8 mouse cellular contexts compared by ENCODE assay signal in the genomic region with DNA sequence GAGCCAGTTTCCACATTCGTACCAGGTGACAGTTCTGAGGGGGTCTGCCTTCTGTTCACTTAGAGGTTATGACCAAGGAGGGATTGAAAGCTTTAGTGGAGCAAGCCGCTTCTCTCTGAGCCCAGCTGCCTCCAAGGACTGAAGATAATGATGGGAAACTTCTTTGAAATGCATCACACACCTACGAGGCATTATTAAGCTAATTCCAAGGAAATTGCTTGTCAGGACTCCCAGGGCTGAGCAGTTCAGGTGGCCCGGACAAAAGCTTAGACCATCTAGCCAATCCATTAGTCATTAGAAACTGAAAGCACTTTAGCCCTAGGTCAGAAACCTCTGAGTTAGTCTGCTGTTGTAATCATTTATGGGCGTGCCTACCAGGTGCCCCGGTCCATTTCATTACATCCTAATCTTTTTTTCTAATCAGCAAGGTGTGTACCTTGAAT. TPM values are rescaled to one million over a fixed set of nuclear protein-coding genes. Genes with fewer than 3 reads are reported as not detected.
DNase-seq lines count a peak whose midpoint lies in the region; ATAC-seq and TF ChIP-seq lines count a peak whose summit lies in the region.

No protein-coding gene starts in this region.

- no peak for DNase-seq in gastrocnemius, adult 2 months
- no peak for DNase-seq in gastrocnemius, postnatal 4 days (ENCODE audit: low spot score in 2 of 2)
- peak; percentile 56 for DNase-seq in embryo, embryonic 11 days
- no peak for DNase-seq in liver, postnatal 0 days
- DNase-seq in cerebellum, adult 8-10 months = no peak
- no peak for DNase-seq in cerebellum, postnatal 4 days (ENCODE audit: low spot score in 2 of 2)
- DNase-seq in ovary, postnatal 10 days (ENCODE audit: low spot score) = no peak

- H3K27ac ChIP-seq in gastrocnemius, adult 2 months = peak overlapping the region; percentile 97
- peak overlapping the region; percentile 82 for H3K27ac ChIP-seq in hindbrain, embryonic 15.5 days (replicated peaks)
- H3K27ac ChIP-seq in liver, postnatal 0 days (ENCODE audit: low read depth) = peak overlapping the region; percentile 84

- 11% methylated on average over 6 of the region's 6 CpGs for WGBS in hindbrain, embryonic 15.5 days
- 26% methylated on average over 6 of the region's 6 CpGs for WGBS in liver, postnatal 0 days (ENCODE audit: insufficient replicate concordance)

- no peak for TF ChIP-seq EP300 in liver, postnatal 0 days (IDR thresholded peaks at IDR 0.05; ENCODE audit: low read depth)

- peak overlapping the region; percentile 81 for H3K4me3 ChIP-seq in gastrocnemius, adult 2 months
- 0 out of 2 replicates have a peak overlapping the region, but pooled peaks have one; percentile 5 for H3K4me3 ChIP-seq in hindbrain, embryonic 15.5 days
- 0 out of 2 replicates have a peak overlapping the region, but pooled peaks have one; percentile 8 for H3K4me3 ChIP-seq in liver, postnatal 0 days (ENCODE audit: low read depth, low read length)

- TF ChIP-seq CTCF in gastrocnemius, adult 2 months (IDR thresholded peaks at IDR 0.05) = no peak
- TF ChIP-seq CTCF in liver, postnatal 0 days (IDR thresholded peaks at IDR 0.05; ENCODE audit: low read depth) = no peak

- H3K4me2 ChIP-seq in hindbrain, embryonic 15.5 days = peak overlapping the region; percentile 82
- H3K4me2 ChIP-seq in liver, postnatal 0 days (ENCODE audit: low read depth, low read length) = peak overlapping the region; percentile 52

- 0 out of 2 replicates have a peak overlapping the region, but pooled peaks have one; percentile 13 for H3K9ac ChIP-seq in hindbrain, embryonic 15.5 days
- peak overlapping the region; percentile 32; the same call in 1 of the 2 replicates for H3K9ac ChIP-seq in liver, postnatal 0 days (replicated peaks)

- peaks cover 48% of the 10 kb centered on the region for H3K4me1 ChIP-seq in hindbrain, embryonic 15.5 days (replicated peaks)
- H3K4me1 ChIP-seq in liver, postnatal 0 days (ENCODE audit: insufficient read depth) = peaks cover 35% of the 10 kb centered on the region

- no peaks in the 10 kb centered on the region for H3K9me3 ChIP-seq in hindbrain, embryonic 15.5 days
- no peaks in the 10 kb centered on the region for H3K9me3 ChIP-seq in liver, postnatal 0 days (ENCODE audit: low read length)

- peaks cover 17% of the 10 kb centered on the region; the same call in 1 of the 2 replicates for H3K27me3 ChIP-seq in hindbrain, embryonic 15.5 days
- H3K27me3 ChIP-seq in liver, postnatal 0 days (ENCODE audit: insufficient read depth, low read length) = peaks cover 59% of the 10 kb centered on the region

- intact Hi-C loops in gastrocnemius, adult 2 months (cut with DNase I) = loop anchor here (10.0 kb wide), 1 partner anchor 172 kb away; a partner anchor contains a TSS

- ATAC-seq in hindbrain, embryonic 15.5 days (ENCODE audit: low FRiP score, low read depth) = no peak
- ATAC-seq in liver, postnatal 0 days = no peak

- H3K36me3 ChIP-seq in hindbrain, embryonic 15.5 days = no peaks in the 10 kb centered on the region
- H3K36me3 ChIP-seq in liver, postnatal 0 days (replicated peaks; ENCODE audit: insufficient read depth, low read length) = no peaks in the 10 kb centered on the region

RNA-seq across cellular contexts. Expression of a gene that starts 3.4 kb away (rescaled TPM):
- 10 to 100 TPM; 11.3 to 21.9 TPM for total RNA-seq in gastrocnemius, adult 2 months (2021)
- total RNA-seq in gastrocnemius, postnatal 4 days (2021) = 10 to 100 TPM; 51.3 to 59.3 TPM
- polyA plus RNA-seq in hindbrain, embryonic 15.5 days (2015; fragmentation: Nextera tagmentation; extraction: Ambion mirVana) = 208 TPM in 2 replicates
- polyA plus RNA-seq in liver, postnatal 0 days (2015; fragmentation: Nextera tagmentation; extraction: Ambion mirVana) = 77.3 and 79.1 TPM in 2 replicates

RNA-seq across cellular contexts. Expression of a gene that starts 25.5 kb away (rescaled TPM):
- total RNA-seq in gastrocnemius, adult 2 months (2021) = 1 to 10 TPM in 1 of 2 experiments, under 1 TPM in 1; 0.48 to 1.1 TPM
- 10 to 100 TPM; 18.4 to 19.4 TPM for total RNA-seq in gastrocnemius, postnatal 4 days (2021)
- 2.8 and 3.6 TPM in 2 replicates for polyA plus RNA-seq in hindbrain, embryonic 15.5 days (2015; fragmentation: Nextera tagmentation; extraction: Ambion mirVana)
- polyA plus RNA-seq in liver, postnatal 0 days (2015; fragmentation: Nextera tagmentation; extraction: Ambion mirVana) = 48.6 and 50.2 TPM in 2 replicates

RNA-seq across cellular contexts. Expression of a gene that starts 59.4 kb away (rescaled TPM):
- total RNA-seq in gastrocnemius, adult 2 months (2021) = 1 to 10 TPM; 1.5 to 2.5 TPM
- total RNA-seq in gastrocnemius, postnatal 4 days (2021) = 10 to 100 TPM; 12.2 to 13.4 TPM
- polyA plus RNA-seq in hindbrain, embryonic 15.5 days (2015; fragmentation: Nextera tagmentation; extraction: Ambion mirVana) = 5.8 and 6.5 TPM in 2 replicates
- polyA plus RNA-seq in liver, postnatal 0 days (2015; fragmentation: Nextera tagmentation; extraction: Ambion mirVana) = 4.5 and 4.8 TPM in 2 replicates

Comparison
In these comparisons a context has a peak if more than half of its experiments do, and no peak if none do; other contexts are left out.
1. RNA of a gene that starts 25.5 kb away (total RNA-seq): 18.4 to 19.4 TPM in gastrocnemius, postnatal 4 days; 0.48 to 1.1 TPM in gastrocnemius, adult 2 months; every median in the first group is over 4 times any median in the second.
2. H3K4me3 ChIP-seq: peak in every context shown above with its lines; median percentile 81 in gastrocnemius, adult 2 months; 8 in liver, postnatal 0 days; 5 in hindbrain, embryonic 15.5 days.
3. Peak in every context shown above with its lines, with median percentiles within 50 percentile points of each other: H3K27ac ChIP-seq.